9 mouse cellular contexts compared by ENCODE assay signal in genomic region chr13:58593129-58593528, GRCm38 (mm10). TPM values are rescaled to one million over a fixed set of nuclear protein-coding genes. Genes with fewer than 3 reads are reported as not detected.
A peak's percentile ranks its signal among the peaks of the same experiment; 100 is the strongest.
DNase-seq lines count a peak whose midpoint lies in the region; ATAC-seq and TF ChIP-seq lines count a peak whose summit lies in the region.
"Had no signal": no experiment of that assay in that cellular context is flagged by ENCODE, and none has a peak within 500 bp of the region (broad histone marks: within the 10 kb centered on the region; RNA-seq: fewer than 3 reads in every experiment).

No protein-coding gene starts in this region.

- H3K4me3 ChIP-seq in forebrain, embryonic 10.5 days, result no peak overlapping the region
- no peak overlapping the region for H3K4me3 ChIP-seq in forebrain, embryonic 11.5 days (ENCODE audit: low read depth, low read length)
- H3K4me3 ChIP-seq in gastrocnemius, adult 2 months, result peak overlapping the region; percentile 33

- no peak overlapping the region for H3K9ac ChIP-seq in forebrain, embryonic 11.5 days (ENCODE audit: low read length)

- 33% methylated on average over 7 of the region's 7 CpGs for WGBS in forebrain, embryonic 10.5 days
- 27% methylated on average over 7 of the region's 7 CpGs for WGBS in forebrain, embryonic 11.5 days

- H3K27me3 ChIP-seq in forebrain, embryonic 10.5 days (ENCODE audit: poor library complexity, severe bottlenecking), result peaks cover 9% of the 10 kb centered on the region; the same call in 1 of the 2 replicates
- no peaks in the 10 kb centered on the region for H3K27me3 ChIP-seq in forebrain, embryonic 11.5 days (ENCODE audit: control insufficient read depth, insufficient read depth, low read length)

- peaks cover 12% of the 10 kb centered on the region for H3K4me1 ChIP-seq in forebrain, embryonic 10.5 days
- H3K4me1 ChIP-seq in forebrain, embryonic 11.5 days (replicated peaks; ENCODE audit: control insufficient read depth, insufficient read depth, low read length), result no peaks in the 10 kb centered on the region

- intact Hi-C loops in gastrocnemius, adult 2 months (cut with DNase I), result no loop called here

- H3K9me3 ChIP-seq in forebrain, embryonic 10.5 days, result no peaks in the 10 kb centered on the region
- H3K9me3 ChIP-seq in forebrain, embryonic 11.5 days (ENCODE audit: control insufficient read depth, low read length), result no peaks in the 10 kb centered on the region
- H3K9me3 ChIP-seq: G1E had no signal

- ATAC-seq in forebrain, embryonic 11.5 days (replicated peaks; ENCODE audit: low FRiP score), result no peak
- peak; percentile 89 for ATAC-seq in megakaryocyte, adult 5-6 weeks (ENCODE audit: poor library complexity, severe bottlenecking)

- DNase-seq in forebrain, embryonic 10.5 days (ENCODE audit: extremely low spot score, low spot score), result peak; percentile 30
- no peak for DNase-seq in forebrain, embryonic 11.5 days (ENCODE audit: low spot score)
- peak; percentile 7 to 38 for DNase-seq in CD8-positive naive resting alpha-beta T cell, adult 2 months (ENCODE audit: low read depth in 2 of 2, low spot score in 2 of 2)
- peak; percentile 28 for DNase-seq in c-Kit-positive CD71-negative TER-119-negative erythroid progenitor cells, embryonic 14.5 days (ENCODE audit: low read depth)
- DNase-seq in gastrocnemius, adult 2 months, result peak; percentile 86
- peak; percentile 63 for DNase-seq in kidney, postnatal 10 days
- peak; percentile 11 to 14 for DNase-seq in thymus, adult 18-20 months

- TF ChIP-seq CTCF in gastrocnemius, adult 2 months (IDR thresholded peaks at IDR 0.05), result peak; percentile 72

- H3K27ac ChIP-seq in forebrain, embryonic 10.5 days, result no peak overlapping the region
- H3K27ac ChIP-seq in forebrain, embryonic 11.5 days (ENCODE audit: low read depth, low read length), result no peak overlapping the region
- no peak overlapping the region for H3K27ac ChIP-seq in gastrocnemius, adult 2 months

- no peaks in the 10 kb centered on the region for H3K36me3 ChIP-seq in forebrain, embryonic 10.5 days (replicated peaks)
- no peaks in the 10 kb centered on the region for H3K36me3 ChIP-seq in forebrain, embryonic 11.5 days (ENCODE audit: control insufficient read depth, insufficient read depth, low read length)
- H3K36me3 ChIP-seq: G1E had no signal

- H3K4me2 ChIP-seq in forebrain, embryonic 11.5 days (ENCODE audit: low read depth, low read length, severe bottlenecking), result no peak overlapping the region

RNA-seq across cellular contexts. Expression of gene Slc28a3, which starts 17.5 kb away (rescaled TPM):
- polyA plus RNA-seq in forebrain, embryonic 10.5 days (2016; fragmentation: Nextera tagmentation; extraction: Ambion mirVana), result 0.06 TPM in 1 of 2 replicates, not detected in the other
- polyA plus RNA-seq in forebrain, embryonic 11.5 days (2014; fragmentation: Nextera tagmentation; extraction: Ambion mirVana), result not detected in 2 replicates
- not detected for total RNA-seq in gastrocnemius, adult 2 months (2021)
- total RNA-seq in megakaryocyte, adult 5-6 weeks (2015), result not detected in 2 replicates
- not detected in 2 replicates for total RNA-seq in megakaryocyte, adult 5-6 weeks (2017)
- polyA plus RNA-seq: G1E had no signal
